ENCODE assay signal across 9 mouse cellular contexts in the genomic region with DNA sequence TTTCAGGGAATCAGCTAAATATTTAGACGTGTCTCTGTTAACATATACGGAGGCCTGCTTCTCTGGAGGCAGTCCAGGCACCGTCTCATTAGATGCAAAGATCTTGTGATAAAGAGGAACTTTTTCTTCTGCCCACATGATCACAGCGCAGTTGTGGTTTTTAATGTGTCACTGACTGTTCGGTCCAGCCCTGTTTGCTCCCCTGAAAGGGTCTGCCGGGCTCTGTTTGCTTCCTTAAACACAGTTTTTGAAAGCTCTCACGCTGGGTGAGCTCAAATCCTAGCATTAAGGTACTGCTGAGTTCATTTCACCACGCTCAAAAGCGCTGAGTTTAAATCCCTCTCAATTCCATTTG. TPM values are rescaled to one million over a fixed set of nuclear protein-coding genes. Genes with fewer than 3 reads are reported as not detected.
DNase-seq lines count a peak whose midpoint lies in the region; ATAC-seq and TF ChIP-seq lines count a peak whose summit lies in the region.
"Had no signal": no experiment of that assay in that cellular context is flagged by ENCODE, and none has a peak within 500 bp of the region (broad histone marks: within the 10 kb centered on the region; RNA-seq: fewer than 3 reads in every experiment).

No protein-coding gene starts in this region.

- no peaks in the 10 kb centered on the region for H3K27me3 ChIP-seq in kidney, adult 2 months (replicated peaks; ENCODE audit: control insufficient read depth, insufficient read depth, low read length)
- no peaks in the 10 kb centered on the region for H3K27me3 ChIP-seq in embryonic facial prominence, embryonic 11.5 days (ENCODE audit: control insufficient read depth, insufficient read depth, low read length)
- H3K27me3 ChIP-seq in intestine, embryonic 16.5 days (replicated peaks; ENCODE audit: control insufficient read depth, insufficient read depth, low read length) = no peaks in the 10 kb centered on the region

- intact Hi-C loops in left cerebral cortex, postnatal 10 days (cut with DNase I) = loop anchor here (2.0 to 10.0 kb wide), 3 partner anchors 156 to 307 kb away; no protein-coding TSS in a partner anchor

- H3K4me1 ChIP-seq in kidney, adult 2 months (ENCODE audit: control insufficient read depth, insufficient read depth, low read length) = peaks cover under 1% of the 10 kb centered on the region; the same call in 1 of the 2 replicates
- H3K4me1 ChIP-seq in embryonic facial prominence, embryonic 11.5 days (ENCODE audit: control insufficient read depth, insufficient read depth, low read length) = no peaks in the 10 kb centered on the region
- H3K4me1 ChIP-seq in intestine, embryonic 16.5 days (ENCODE audit: control insufficient read depth, insufficient read depth, low read length) = peaks cover 13% of the 10 kb centered on the region

- H3K27ac ChIP-seq in kidney, adult 2 months (ENCODE audit: insufficient read depth, low read depth, low read length) = no peak overlapping the region
- no peak overlapping the region for H3K27ac ChIP-seq in embryonic facial prominence, embryonic 11.5 days (replicated peaks; ENCODE audit: low read depth, low read length)
- H3K27ac ChIP-seq in intestine, embryonic 16.5 days (ENCODE audit: low read length) = 0 out of 2 replicates have a peak overlapping the region, but pooled peaks have one; percentile 9

- H3K4me3 ChIP-seq in kidney, adult 2 months (ENCODE audit: insufficient read depth, low read depth, low read length) = no peak overlapping the region
- no peak overlapping the region for H3K4me3 ChIP-seq in embryonic facial prominence, embryonic 11.5 days (ENCODE audit: low read depth, low read length)
- H3K4me3 ChIP-seq in intestine, embryonic 16.5 days (ENCODE audit: low read length) = no peak overlapping the region

- no peak overlapping the region for H3K4me2 ChIP-seq in embryonic facial prominence, embryonic 11.5 days (ENCODE audit: low read depth, low read length)
- peak overlapping the region; percentile 17; the same call in 1 of the 2 replicates for H3K4me2 ChIP-seq in intestine, embryonic 16.5 days (ENCODE audit: low read depth, low read length)

- TF ChIP-seq CTCF in kidney, adult 2 months (conservative IDR thresholded peaks at IDR 0.05; ENCODE audit: insufficient read depth, insufficient read length, low read depth, low read length) = no peak

- no peak overlapping the region for H3K9ac ChIP-seq in embryonic facial prominence, embryonic 11.5 days (replicated peaks; ENCODE audit: low read length)
- no peak overlapping the region for H3K9ac ChIP-seq in intestine, embryonic 16.5 days (ENCODE audit: low read depth, low read length)

- TF ChIP-seq POLR2A in kidney, adult 2 months (IDR thresholded peaks at IDR 0.05; ENCODE audit: low read depth, low read length) = no peak

- 44% methylated on average over 9 of the region's 9 CpGs for WGBS in kidney, adult 2 months
- 8% methylated on average over 9 of the region's 9 CpGs for WGBS in embryonic facial prominence, embryonic 11.5 days
- 16% methylated on average over 9 of the region's 9 CpGs for WGBS in intestine, embryonic 16.5 days

- DNase-seq in kidney, adult 2 months = peak; percentile 10
- DNase-seq in kidney, postnatal 10 days = no peak
- DNase-seq in embryonic facial prominence, embryonic 11.5 days (ENCODE audit: low spot score) = peak; percentile 41
- peak; percentile 58 to 74 for DNase-seq in monocyte, adult 2 months (ENCODE audit: low read depth in 1 of 2, low spot score in 2 of 2)
- DNase-seq in left cerebral cortex, postnatal 10 days (ENCODE audit: extremely low spot score in 1 of 2, low spot score in 2 of 2) = no peak
- no peak for DNase-seq in left cerebral cortex, adult 9 months (ENCODE audit: low spot score in 2 of 2)
- DNase-seq in right cerebral cortex, adult 18-20 months = no peak

- no peaks in the 10 kb centered on the region for H3K36me3 ChIP-seq in kidney, adult 2 months (ENCODE audit: control insufficient read depth, insufficient read depth, low read length)
- no peaks in the 10 kb centered on the region for H3K36me3 ChIP-seq in embryonic facial prominence, embryonic 11.5 days (replicated peaks; ENCODE audit: control insufficient read depth, insufficient read depth, low read depth, low read length)
- no peaks in the 10 kb centered on the region for H3K36me3 ChIP-seq in intestine, embryonic 16.5 days (ENCODE audit: control insufficient read depth, insufficient read depth, low read length)

- no peaks in the 10 kb centered on the region for H3K9me3 ChIP-seq in embryonic facial prominence, embryonic 11.5 days (replicated peaks; ENCODE audit: control insufficient read depth, low read length)
- H3K9me3 ChIP-seq in intestine, embryonic 16.5 days (ENCODE audit: control insufficient read depth, low read length) = no peaks in the 10 kb centered on the region

- ATAC-seq in embryonic facial prominence, embryonic 11.5 days (replicated peaks; ENCODE audit: insufficient number of reproducible peaks, low FRiP score, low TSS enrichment, low read depth) = no peak
- ATAC-seq in intestine, embryonic 16.5 days = no peak

RNA-seq across cellular contexts. Expression of gene Cdk15, which starts 59.3 kb away (rescaled TPM):
- 0.05 and 0.13 TPM in 2 replicates for polyA plus RNA-seq in kidney, adult 2 months (2012; rRNA removed)
- 0.64 and 0.79 TPM in 2 replicates for polyA plus RNA-seq in embryonic facial prominence, embryonic 11.5 days (2014; fragmentation: Nextera tagmentation; extraction: Ambion mirVana)
- 0.26 and 0.31 TPM in 2 replicates for polyA plus RNA-seq in intestine, embryonic 16.5 days (2015; fragmentation: Nextera tagmentation; extraction: Ambion mirVana)
- total RNA-seq in left cerebral cortex, postnatal 10 days (2021) = under 1 TPM; 0.45 to 0.60 TPM
- polyA plus RNA-seq: heart, postnatal 0 days had no signal

Comparison
In these comparisons a context has a peak if more than half of its experiments do, and no peak if none do; other contexts are left out.
1. DNase-seq: peak in kidney, adult 2 months (single experiment), embryonic facial prominence, embryonic 11.5 days (single experiment) and monocyte, adult 2 months (2 of 2); none in kidney, postnatal 10 days (single experiment), left cerebral cortex, postnatal 10 days (0 of 2), left cerebral cortex, adult 9 months (0 of 2) and right cerebral cortex, adult 18-20 months (single experiment).